Mouse (Mus musculus): ENCODE results near the gene Olfr642.

Gene Olfr642

DNA sequence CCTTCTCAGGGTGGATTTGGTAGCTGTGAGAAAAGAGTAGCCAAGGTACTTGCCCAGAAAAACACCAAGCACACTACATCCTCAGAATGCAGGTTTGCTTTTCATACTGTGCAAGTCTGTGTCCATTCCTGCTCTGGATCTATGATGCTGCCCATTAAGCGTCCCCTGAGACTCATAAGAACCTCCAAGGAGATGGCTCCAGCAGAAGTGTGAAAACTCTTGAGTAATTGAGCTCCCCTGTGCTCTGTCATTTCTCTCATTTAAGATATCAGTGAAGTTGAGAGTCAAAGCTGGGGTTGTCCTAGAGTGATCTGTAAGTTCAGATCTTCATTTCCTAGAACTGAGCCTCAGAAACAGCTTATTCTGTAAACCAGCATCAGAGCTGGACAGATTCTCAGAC lies at the start of gene Olfr642:
Gene Olfr642, minus strand, starts transcription at position 101 of the 400 bp plus-strand sequence.
- DNase-seq = no peak

DNA sequence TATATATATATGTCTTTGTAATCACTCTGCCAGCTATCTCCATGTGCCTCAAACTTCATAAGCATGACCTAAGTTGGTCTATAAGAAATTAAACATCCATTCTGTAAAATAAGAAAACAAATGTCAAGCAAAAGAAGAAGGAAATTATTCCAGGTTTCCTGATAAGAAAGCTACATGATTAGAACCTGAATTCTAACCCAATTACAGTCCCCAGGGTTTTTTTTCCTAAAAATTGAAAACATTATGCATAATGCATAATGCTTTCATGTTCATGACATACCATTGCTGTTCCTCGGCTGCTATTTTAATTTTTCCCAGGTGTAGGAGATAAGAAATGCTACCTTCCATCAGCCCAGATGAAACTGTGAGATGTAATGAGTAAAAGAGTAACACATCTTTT lies 32.9 kb upstream of the Olfr642 start, which contains the start of gene Olfr645:
Gene Olfr645, minus strand, starts transcription at position 101 of the 400 bp plus-strand sequence.
- no peak for DNase-seq

DNA sequence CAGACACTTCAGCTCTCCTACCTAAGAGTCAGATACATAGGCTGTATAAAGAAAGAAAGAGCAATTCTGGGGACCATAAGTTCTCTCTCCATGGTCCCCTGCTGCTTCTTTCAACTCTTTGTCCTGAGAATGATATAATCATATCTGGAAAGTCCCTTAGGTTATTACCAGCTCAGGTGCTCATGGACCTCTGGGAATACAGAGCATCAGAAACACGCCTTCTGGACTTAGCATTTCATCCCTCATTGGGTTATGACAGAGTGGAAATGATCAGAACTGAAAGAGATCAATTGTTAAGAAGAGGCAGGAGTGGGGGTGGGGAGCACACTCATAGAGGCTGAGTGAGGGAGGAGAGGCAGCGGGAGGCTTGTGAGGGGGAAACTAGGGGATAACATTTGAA lies 19.3 kb upstream of the Olfr642 start, which contains the start of gene Olfr644:
Gene Olfr644, minus strand, starts transcription at position 101 of the 400 bp plus-strand sequence.
- no peak for DNase-seq

DNA sequence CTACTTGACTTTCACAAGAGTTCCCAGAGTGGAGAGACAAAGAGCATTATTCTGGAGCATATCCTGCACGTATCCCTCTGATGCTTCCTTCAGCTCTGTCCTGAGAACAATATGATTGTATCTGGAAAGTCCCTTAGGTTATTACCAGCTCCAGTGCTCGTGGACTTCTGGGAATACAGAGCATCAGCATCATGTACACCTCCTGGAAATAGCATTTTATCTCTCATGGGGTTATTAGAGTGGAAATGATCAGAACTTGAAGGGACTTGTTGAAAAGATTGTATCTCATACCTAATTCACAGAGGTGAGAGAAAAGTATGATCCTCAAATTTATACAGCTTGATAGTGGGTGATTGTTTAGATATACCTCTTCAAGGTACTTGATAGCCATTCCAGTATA lies 8.9 kb upstream of the Olfr642 start, which contains the start of gene 4930516K23Rik:
Gene 4930516K23Rik, minus strand, starts transcription at position 101 of the 400 bp plus-strand sequence.
- no peak for DNase-seq

DNA sequence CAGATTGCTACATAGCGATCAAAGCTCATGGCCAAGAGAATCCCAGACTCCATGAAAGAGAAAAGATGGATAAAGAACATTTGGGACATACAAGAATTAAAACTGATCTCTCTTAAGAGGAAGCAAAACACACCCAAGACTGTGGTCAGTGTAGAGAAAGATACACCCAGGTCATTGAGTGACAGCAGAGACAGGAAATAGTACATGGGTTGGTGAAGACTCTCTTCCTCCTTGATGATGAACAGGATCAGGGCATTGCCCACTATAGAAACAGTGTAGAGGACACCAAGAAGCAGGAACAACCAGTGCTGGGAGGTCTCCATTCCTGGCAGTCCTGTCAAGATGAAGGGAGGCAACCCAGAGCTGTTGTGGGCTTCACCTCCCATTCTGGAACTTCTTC lies 6.7 kb upstream of the Olfr642 start:
- DNase-seq = no peak

DNA sequence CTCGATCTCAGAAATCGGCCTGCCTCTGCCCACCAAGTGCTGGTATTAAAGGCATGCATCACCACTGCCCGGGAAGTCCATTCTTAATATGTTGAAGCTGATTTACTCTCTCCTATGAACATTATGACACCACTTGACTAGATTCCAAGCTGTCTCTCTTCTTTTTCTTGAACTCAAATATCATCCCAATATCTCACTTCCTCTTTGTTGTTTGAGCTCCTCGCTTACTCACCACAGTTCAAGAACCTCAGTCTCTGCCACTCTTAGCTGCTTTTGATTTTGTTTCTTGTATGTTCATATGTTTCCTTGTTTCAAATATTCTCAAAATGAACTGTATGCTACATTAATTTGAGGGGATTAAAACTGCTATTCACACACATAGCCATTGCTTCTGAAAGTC lies 1.7 kb downstream of the Olfr642 start:
- no peak for DNase-seq

DNA sequence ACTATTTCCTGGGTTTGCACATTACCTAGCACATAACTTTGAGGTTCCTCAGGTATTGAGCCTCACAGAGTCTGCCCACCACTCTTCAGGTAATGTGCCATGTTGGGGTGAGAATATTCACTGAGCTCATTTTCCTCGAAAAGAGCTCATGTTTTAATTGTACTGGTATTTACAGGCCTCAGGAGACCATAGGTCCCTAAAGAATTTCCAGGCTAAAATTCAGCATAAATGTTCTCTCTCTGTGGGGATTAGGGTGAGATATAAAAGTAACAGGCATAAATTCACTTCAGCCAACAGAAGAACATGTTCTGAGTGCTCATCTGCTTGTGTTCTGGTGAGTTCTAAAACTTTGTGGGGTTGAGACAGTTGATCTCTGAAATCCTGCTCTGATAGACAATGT lies 17.3 kb downstream of the Olfr642 start, which contains the start of gene Olfr641:
Gene Olfr641, plus strand, starts transcription at position 301 of the 400 bp plus-strand sequence.
- DNase-seq = no peak

DNA sequence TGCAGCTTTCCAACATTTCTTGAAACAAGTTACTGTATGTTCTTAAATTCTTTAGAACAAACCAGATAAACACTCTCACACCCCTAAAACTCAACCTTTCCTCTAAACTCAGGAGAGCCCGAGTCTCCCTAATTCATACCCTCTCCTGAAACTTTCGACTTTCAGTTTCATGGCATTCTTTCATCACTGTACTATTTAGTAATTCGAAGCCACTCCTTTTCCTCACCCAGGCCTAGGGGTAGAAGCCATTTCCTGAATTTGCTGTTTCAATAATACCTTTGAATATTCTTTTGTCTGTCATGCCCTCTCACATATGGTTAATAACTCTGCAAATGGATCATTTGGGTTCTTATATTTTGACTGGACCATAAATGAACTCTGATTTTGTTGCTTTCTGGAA lies 25.5 kb downstream of the Olfr642 start:
- no peak for DNase-seq

DNA sequence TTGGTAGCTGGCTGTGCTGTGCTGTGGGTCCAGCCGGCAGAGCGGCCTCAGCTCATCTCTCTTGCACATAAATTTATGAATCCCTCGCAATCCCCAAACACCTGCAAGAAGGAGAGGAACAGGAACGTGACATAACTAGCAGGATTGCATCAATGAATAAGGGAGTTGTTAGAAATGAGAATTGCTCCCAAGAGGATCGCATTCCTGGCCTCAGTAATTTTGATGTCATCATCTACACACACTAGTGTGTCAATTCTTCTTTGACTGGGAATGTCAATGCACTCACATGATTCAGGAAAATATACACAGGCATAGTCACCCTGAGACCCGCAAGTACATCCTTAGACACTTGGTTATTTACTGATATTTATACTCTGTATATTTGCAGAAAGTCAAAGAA lies 27.0 kb downstream of the Olfr642 start, which contains the start of gene Olfr640:
Gene Olfr640, minus strand, starts transcription at position 101 of the 400 bp plus-strand sequence.
- DNase-seq = no peak

DNA sequence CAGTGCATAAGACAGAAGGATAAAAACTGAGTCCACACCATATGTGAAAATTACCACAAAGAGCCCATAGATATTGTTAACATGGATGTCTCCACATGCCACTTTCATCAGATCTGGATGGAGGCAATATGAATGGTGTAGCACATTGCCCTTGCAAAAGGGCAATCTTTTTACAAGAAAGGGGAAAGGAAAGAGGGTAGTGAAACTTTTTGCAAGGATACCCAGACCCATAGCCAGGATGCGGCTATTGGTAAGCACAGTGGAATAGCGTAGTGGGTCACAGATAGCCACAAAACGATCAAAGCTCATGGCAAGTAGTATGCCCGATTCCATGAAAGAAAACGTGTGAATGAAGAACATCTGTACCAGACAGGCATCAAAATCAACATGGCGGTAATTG lies 30.8 kb downstream of the Olfr642 start:
- no peak for DNase-seq

DNA sequence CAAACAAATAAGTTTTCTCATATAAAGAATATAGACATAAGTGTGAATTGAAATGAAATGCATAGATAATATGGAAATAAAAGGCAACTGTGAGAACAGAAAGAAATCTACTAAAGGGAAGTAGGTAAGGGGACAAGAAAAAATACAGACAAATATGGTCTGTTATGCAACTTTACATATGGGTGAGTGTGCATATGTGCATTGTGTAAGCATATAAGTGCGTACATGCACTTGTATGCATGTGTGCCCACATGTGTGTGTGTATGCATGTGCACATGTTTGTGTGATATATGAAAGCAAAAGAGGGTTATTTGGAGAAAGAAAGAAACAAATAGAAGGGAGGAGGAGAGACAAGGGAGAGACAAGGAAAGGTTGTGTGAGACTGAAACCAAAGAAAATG lies 33.5 kb downstream of the Olfr642 start:
- no peak for DNase-seq

DNA sequence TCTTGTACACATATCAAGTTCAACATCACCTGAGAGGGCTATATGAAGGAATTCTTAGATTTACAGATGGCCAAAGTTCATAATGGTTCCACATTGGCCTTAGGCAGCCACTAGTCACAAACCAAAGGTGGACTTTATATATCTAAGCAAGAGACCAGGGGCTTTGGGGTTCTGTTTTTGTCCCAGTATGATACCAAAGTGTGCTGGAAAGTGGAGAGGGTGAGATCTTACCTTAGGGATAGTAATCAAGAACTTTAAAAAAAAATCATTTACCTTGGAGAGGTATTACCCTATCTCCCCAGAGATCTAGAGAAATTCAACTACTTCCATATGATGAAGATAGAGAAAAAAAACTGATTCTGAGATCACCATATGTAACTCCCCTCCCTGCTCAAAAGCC lies 35.3 kb downstream of the Olfr642 start, which contains the start of gene Olfr639:
Gene Olfr639, minus strand, starts transcription at position 101 of the 400 bp plus-strand sequence.
- no peak for DNase-seq

DNA sequence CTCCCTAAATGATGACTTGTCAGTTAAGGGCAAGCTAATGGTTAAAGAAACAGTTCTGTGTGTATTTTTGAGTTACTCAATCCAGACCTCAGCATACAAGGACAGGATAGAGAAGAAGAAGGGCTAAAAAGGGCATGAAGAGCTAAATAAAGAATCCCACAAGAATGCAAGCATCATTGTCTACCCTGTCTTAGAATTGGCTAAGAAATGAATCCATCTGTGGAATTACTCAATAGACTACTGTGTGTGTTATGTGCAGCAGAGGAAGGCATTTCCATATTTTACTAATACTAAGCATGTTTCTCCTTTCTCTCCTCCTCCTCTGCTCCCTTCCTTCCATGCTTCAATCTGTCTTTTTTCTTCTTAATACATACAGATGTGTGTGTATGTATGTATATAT lies 53.3 kb downstream of the Olfr642 start:
- DNase-seq = no peak

DNA sequence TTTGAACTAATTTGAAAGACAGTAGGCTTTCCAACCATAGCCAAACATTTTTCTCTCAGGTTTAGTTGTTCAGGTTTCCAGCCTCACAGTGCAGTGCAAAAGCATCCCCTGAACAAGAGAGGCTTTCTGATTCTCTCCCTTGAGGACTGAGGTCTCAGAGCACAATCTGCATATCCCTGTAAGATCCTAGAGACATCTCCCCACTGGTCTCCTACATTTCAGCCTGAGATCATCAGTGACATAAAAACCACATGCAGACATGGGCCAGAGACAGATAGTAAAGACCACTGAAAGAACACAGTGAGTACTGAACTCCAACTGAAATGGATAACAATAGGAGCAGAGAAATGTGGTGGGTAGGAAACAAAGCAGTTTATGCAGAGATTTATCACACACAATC lies 54.0 kb downstream of the Olfr642 start, which contains the start of gene Olfr638:
Gene Olfr638, plus strand, starts transcription at position 301 of the 400 bp plus-strand sequence.
- DNase-seq = no peak
